Mouse (Mus musculus) lung, adult 2 months (tissue): ENCODE data around the gene Tut1. TPM values are rescaled to one million over a fixed set of nuclear protein-coding genes. Genes with fewer than 3 reads are reported as not detected.

ENCODE experiments used
- DNase-seq: peaks from one replicate; pipeline ENCODE4 v3.0.0; 2022
- H3K4me1 ChIP-seq: fragments of 200-500 bp; 2 replicates; pipeline ENCODE4 v1.6.1; 2011; ENCODE audit warnings: low read length; ENCODE audit not compliant: control insufficient read depth, insufficient read depth
- H3K4me3 ChIP-seq: fragments of 200-500 bp; replicated peaks from 2 replicates; pipeline ENCODE3; 2011; ENCODE audit warnings: low read depth, mild to moderate bottlenecking, control low read depth, low read length; ENCODE audit errors: extremely low read depth
- CTCF ChIP-seq: fragments of 200-500 bp; IDR thresholded peaks from 2 replicates; pipeline ENCODE4 v1.5.1; 2011; ENCODE audit warnings: mild to moderate bottlenecking, low read length, control low read depth; ENCODE audit not compliant: insufficient read depth
- POLR2A ChIP-seq: fragments of 200-500 bp; IDR thresholded peaks from 2 replicates; pipeline ENCODE4 v1.6.1; 2011; ENCODE audit warnings: low read depth, mild to moderate bottlenecking, control low read depth, low read length, borderline replicate concordance; ENCODE audit errors: extremely low read depth
- WGBS: fragments of 180-500 bp; shearing (Covaris S2); methylation state at CpG from one replicate; pipeline ENCODE4 v1.1.7; 2018; 5-methylcytosine and 5-hydroxymethylcytosine counted together
- polyA plus RNA-seq: library from polyadenylated mRNA; depleted of rRNA; stranded (reverse); fragments of >200 nt; gene quantifications from 2 replicates; pipeline ENCODE4 v1.2.3, GENCODE M21; 2012

Gene Tut1
- polyA plus RNA-seq, 1 experiment, result 17.9 TPM

DNA sequence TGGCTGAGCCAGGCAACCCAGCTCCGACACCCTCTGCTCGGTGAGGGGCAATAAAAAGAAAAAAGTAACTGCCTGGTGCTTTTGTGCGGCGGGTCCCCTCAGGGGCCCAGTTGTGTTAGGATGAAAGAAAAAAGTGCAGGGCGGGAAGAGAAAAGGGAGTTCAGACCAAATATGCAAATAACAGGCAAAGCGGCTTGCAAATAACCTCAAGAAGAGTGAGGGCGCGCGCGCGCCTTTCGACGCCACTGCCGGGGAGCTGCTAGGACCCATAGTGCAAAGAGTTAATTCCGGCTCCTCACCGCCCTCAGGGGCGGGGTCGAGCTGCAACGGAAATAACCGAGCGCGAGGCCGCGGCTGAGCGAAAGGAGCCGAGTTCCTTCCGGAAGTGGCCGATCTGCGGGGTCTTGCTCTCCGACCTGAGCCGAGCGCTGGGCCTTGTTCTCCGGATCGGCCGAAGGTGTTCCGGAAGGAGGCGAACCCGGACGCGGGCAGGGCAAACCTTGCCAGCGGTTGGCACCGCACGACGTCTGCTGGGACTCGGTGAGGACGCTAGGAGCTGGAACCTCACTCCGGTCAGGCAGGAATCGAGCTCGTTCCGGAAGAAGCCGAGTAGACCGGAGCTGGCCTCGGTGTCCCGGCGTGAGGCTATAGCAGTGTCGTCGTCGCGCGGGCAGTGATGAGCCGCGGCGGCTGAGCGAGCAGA lies 12.0 kb upstream of the Tut1 start, which contains the start of gene Mta2:
TSS of gene Mta2 (plus strand) at position 361 of the 703 bp plus-strand sequence.
- DNase-seq, result peak; percentile 92
- WGBS, result under 1% methylated on average over 64 of the region's 64 CpGs
- TF ChIP-seq CTCF (no peak), POLR2A (peak; percentile 92; the same call in 1 of the 2 replicates)
- H3K4me3 ChIP-seq, result peak within 1 kb of the TSS; percentile 84
- peaks cover 20% of the 10 kb centered on the region for H3K4me1 ChIP-seq

DNA sequence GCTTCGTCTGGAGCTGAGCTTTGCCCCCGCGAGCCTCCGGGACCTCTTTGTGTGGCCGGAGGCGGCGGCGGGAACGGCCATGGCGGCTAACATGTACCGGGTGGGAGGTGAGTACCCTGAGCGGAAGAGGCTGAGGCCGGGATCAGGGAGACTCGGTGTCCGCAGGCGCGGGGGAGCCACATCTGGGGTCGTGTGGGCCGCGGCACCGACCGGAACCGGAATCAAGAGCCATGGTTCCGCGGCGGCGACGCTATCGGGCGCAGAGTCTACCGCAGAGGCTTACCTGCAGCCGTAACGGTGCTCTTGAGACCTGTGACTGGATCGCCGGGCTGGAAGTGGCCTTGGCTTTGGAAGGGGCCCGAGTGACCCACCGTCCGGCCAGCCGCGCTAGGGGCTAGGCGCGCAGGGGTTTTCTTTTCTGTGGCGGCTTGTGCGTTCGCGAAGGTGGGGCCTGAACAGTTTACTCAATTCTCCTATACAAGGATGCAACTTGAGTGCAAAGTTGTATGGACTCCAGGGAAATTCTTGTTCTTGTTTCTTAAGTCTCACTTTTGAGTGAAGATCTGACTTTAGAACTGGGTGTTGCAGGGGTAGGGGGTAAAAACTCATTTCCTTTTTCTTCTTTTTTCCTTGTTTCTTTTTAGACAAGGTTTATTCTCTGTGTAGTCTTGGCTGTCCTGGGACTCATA lies 11.2 kb upstream of the Tut1 start:
- Histone ChIP-seq H3K4me3 (peak overlapping the region; percentile 84), H3K4me1 (peaks cover 20% of the 10 kb centered on the region)
- no peak for DNase-seq
- under 1% methylated on average over 46 of the region's 46 CpGs for whole genome bisulfite sequencing
- 0 out of 2 replicates have a peak, but pooled peaks have one; percentile 4 for TF ChIP-seq POLR2A
- no peak for TF ChIP-seq CTCF

DNA sequence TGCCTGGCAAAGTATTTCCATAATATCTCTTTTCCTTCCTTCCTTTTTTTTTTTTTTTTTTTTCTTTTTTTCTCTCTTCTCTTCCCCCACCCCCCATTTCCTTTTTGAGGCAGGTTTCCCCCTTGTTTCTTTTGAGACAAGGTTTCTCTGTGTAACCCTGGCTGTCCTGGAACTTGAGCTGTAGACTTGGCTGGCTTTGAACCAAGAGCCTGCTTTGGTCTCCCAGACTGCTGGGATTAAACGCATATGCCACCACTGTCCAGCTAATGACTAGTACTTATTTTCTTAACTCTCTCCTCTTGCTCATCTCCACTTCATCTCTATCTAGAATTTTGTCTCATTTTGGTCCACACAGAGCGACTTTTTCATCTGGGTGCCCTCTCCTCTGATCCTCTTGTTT lies 10.6 kb upstream of the Tut1 start:
- Histone ChIP-seq H3K4me1 (peaks cover 20% of the 10 kb centered on the region), H3K4me3 (peak overlapping the region; percentile 84)
- no peak for DNase-seq
- no peak for TF ChIP-seq POLR2A
- no peak for TF ChIP-seq CTCF
- WGBS, result 40% methylated on average over 2 of the region's 2 CpGs

DNA sequence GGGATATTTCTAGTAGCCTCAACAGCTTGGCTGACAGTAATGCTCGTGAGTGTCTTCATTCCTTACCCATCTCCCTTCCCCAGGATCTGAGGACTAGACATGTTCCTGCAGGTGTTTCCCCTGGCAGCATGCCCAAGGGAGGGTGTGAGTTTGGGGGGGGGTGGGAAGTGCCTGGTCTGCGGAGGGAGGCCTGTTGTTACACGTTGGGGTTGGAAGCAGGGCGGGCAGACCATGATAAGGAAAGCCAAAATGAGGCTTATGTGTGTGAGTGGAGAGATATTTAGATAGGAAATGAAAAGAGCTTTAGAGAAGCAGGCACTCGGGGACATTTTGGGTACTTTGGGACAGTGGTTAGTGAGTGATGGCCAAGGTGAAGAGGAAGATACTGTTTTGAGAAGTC lies 9.6 kb upstream of the Tut1 start:
- DNase-seq, result no peak
- peaks cover 20% of the 10 kb centered on the region for H3K4me1 ChIP-seq
- TF ChIP-seq CTCF (no peak), POLR2A (no peak)
- WGBS, result 22% methylated on average over 5 of the region's 5 CpGs
- H3K4me3 ChIP-seq, result no peak overlapping the region

DNA sequence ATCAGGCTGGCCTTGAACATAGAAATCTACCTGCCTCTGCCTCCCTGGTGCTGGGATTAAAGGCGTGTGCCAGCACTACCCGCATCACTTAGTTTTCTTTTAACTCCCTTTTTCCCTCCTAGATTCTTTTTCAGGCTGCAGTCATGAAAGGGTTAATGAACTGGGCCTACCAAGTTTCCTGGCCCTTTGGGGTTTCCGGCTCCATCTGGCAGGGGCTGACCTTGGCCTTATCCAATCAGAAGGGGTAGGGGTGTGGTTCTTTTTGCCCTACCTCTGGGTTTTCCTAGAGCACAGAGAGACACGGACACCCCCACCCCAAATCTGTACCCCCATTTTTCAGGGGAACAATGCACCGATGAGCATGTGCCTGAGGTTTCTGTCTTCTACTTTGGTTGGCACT lies 8.9 kb upstream of the Tut1 start:
- no peak for TF ChIP-seq POLR2A
- no peak for TF ChIP-seq CTCF
- peaks cover 20% of the 10 kb centered on the region for H3K4me1 ChIP-seq
- no peak for DNase-seq
- WGBS, result 16% methylated on average over 5 of the region's 5 CpGs
- no peak overlapping the region for H3K4me3 ChIP-seq

DNA sequence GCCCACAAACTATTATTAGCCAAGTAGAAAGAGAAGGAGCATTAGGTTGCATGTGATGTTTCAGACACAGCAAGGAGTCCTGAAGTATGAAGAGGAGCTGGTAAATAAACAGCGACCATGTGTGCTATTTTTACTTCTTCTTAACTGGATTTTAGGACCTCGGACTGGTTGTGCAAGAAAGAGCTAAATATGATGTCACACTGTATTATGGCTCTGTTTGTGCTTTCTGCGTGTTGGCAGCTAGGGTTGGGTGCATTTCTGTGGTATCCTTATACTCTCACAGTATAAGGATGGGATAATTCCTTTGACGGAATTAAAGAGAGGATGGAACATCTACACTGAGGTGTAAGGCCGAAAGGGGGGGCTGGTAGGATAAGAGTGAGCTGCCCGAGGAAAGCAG lies 8.4 kb upstream of the Tut1 start:
- DNase-seq, result no peak
- TF ChIP-seq CTCF (no peak), POLR2A (no peak)
- H3K4me3 ChIP-seq, result no peak overlapping the region
- H3K4me1 ChIP-seq, result peaks cover 20% of the 10 kb centered on the region
- WGBS, result 48% methylated on average over 6 of the region's 6 CpGs

DNA sequence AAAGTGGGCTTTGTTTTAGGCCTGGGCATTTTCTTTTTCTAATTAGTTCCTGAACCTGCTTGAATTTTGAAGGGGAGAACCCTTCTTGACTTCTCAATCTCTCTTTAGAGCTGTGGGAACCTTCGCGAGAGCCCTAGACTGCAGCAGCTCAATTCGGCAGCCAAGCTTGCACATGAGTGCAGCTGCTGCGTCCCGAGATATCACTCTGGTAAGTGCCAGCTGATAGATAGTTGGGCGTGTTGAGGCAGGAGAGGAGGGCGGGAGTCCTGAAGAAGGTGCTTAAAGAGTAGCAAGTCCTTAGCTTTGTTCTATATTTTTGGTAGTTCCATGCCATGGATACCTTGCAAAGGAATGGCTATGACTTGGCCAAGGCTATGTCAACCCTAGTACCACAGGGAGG lies 6.7 kb upstream of the Tut1 start:
- TF ChIP-seq POLR2A, result no peak
- TF ChIP-seq CTCF, result no peak
- H3K4me3 ChIP-seq, result no peak overlapping the region
- peaks cover 14% of the 10 kb centered on the region for H3K4me1 ChIP-seq
- DNase-seq, result no peak
- 86% methylated on average over 7 of the region's 7 CpGs for WGBS

DNA sequence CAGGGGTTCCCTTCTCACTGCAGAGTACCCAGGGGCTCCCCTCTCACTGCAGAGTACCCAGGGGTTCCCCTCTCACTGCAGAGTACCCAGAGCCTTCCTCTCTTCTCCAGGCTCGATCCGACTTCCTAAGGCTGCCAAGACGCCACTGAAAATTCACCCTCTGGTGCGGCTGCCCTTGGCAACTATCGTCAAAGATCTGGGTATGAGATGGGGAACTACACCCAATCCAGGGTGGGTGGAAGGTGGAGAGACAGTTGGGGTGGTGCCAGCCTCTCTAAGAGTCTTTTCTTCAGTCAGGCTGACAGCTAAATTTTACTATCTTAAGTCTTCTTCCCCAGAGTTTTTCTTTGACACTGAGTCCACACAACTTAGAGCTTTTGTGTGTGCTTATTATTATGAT lies 3.5 kb upstream of the Tut1 start:
- WGBS, result 93% methylated on average over 5 of the region's 5 CpGs
- no peak overlapping the region for H3K4me3 ChIP-seq

DNA sequence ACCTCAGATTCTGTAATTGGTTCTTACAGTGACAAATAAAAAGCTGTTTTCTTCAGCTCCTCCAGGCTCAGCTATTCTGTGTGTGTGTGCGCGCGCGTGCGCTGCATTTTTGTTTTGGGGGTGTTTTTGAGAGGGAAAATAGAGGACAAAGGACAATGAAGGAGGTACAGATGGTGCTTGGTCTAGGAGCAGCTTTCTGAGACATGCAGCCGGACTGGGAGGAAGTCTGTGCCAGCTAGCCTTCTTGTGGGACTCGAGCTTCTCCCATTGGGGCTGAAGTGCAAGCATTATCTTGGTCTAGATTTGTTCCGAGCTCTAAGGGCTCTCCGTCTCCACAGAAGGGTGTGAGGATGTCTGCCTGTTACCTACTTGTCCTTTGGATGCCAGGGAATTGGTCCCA lies 1.4 kb upstream of the Tut1 start:
- Histone ChIP-seq H3K4me3 (no peak overlapping the region), H3K4me1 (peaks cover 8% of the 10 kb centered on the region; the same call in 1 of the 2 replicates)
- 82% methylated on average over 9 of the region's 9 CpGs for WGBS
- no peak for TF ChIP-seq POLR2A
- TF ChIP-seq CTCF, result no peak
- DNase-seq, result no peak

More for the DNA sequence above, 3.5 kb upstream of the Tut1 start:
- no peak for TF ChIP-seq POLR2A
- TF ChIP-seq CTCF, result no peak
- no peak for DNase-seq
- H3K4me1 ChIP-seq, result peaks cover 8% of the 10 kb centered on the region; the same call in 1 of the 2 replicates
